Mouse (Mus musculus) MEL (cell line): ENCODE results near the gene Gm28048. TPM values are rescaled to one million over a fixed set of nuclear protein-coding genes. Genes with fewer than 3 reads are reported as not detected.

Experiments used
- DNase-seq: peaks from one replicate; pipeline ENCODE4 v3.0.0; 2011; ENCODE audit warnings: low read depth, low spot score
- H3K27ac ChIP-seq: 2 replicates; pipeline ENCODE4 v1.5.1; 2012; ENCODE audit warnings: low read depth, mild to moderate bottlenecking, control low read depth, low read length, moderate library complexity; ENCODE audit not compliant: control insufficient read depth
- H3K27me3 ChIP-seq, 2 experiments: fragments of 150-350 bp in 1 of 2; sonication (generic) in 1 of 2; 2 replicates each; pipeline ENCODE4 v1.6.1; 2012; ENCODE audit warnings: low read length in 2 of 2, mild to moderate bottlenecking in 2 of 2, improper control_type of control experiment in 1 of 2, moderate library complexity in 1 of 2; ENCODE audit not compliant: insufficient read depth in 2 of 2, control insufficient read depth in 1 of 2
- H3K36me3 ChIP-seq, 2 experiments: 2 replicates each; pipeline ENCODE4 v1.6.1; 2012 to 2014; ENCODE audit warnings: low read length in 2 of 2, improper control_type of control experiment in 1 of 2, inconsistent platforms in 1 of 2, mild to moderate bottlenecking in 1 of 2; ENCODE audit not compliant: insufficient read depth in 2 of 2, control insufficient read depth in 1 of 2
- H3K4me1 ChIP-seq, 2 experiments: fragments of 150-350 bp in 1 of 2; sonication (generic) in 1 of 2; 2 replicates each; pipeline ENCODE4 v1.6.1; 2012; ENCODE audit warnings: low read length in 2 of 2, improper control_type of control experiment in 1 of 2, mild to moderate bottlenecking in 1 of 2; ENCODE audit not compliant: insufficient read depth in 2 of 2, control insufficient read depth in 1 of 2
- H3K4me3 ChIP-seq, 2 experiments: fragments of 150-350 bp in 1 of 2; sonication (generic) in 1 of 2; 2 replicates each; pipeline ENCODE4 v1.5.1; 2012; ENCODE audit warnings: low read depth in 2 of 2, low read length in 2 of 2, mild to moderate bottlenecking in 2 of 2, moderate library complexity in 2 of 2, control low read depth in 1 of 2, improper control_type of control experiment in 1 of 2; ENCODE audit not compliant: control insufficient read depth in 1 of 2, insufficient read depth in 1 of 2
- H3K79me2 ChIP-seq: 2 replicates; pipeline ENCODE4 v1.6.1; 2012; ENCODE audit warnings: mild to moderate bottlenecking, low read length, moderate library complexity; ENCODE audit not compliant: control insufficient read depth, poor library complexity, insufficient read depth
- H3K9ac ChIP-seq: 2 replicates; pipeline ENCODE4 v1.6.1; 2012; ENCODE audit warnings: low read depth, mild to moderate bottlenecking, control low read depth, low read length, moderate library complexity; ENCODE audit not compliant: control insufficient read depth, poor library complexity, severe bottlenecking
- H3K9me3 ChIP-seq: fragments of 150-350 bp; sonication (generic); replicated peaks from 2 replicates; pipeline ENCODE4 v1.6.1; 2012; ENCODE audit warnings: mild to moderate bottlenecking, low read length, improper control_type of control experiment, moderate library complexity; ENCODE audit not compliant: insufficient read depth
- CTCF ChIP-seq, 3 experiments: IDR thresholded peaks in 2 of 3; conservative IDR thresholded peaks in 1 of 3; 2 replicates each; pipeline ENCODE4 v1.5.1; 2011 to 2012; ENCODE audit warnings: low read length in 3 of 3, low read depth in 2 of 3, mild to moderate bottlenecking in 2 of 3, improper control_type of control experiment in 1 of 3, inconsistent platforms in 1 of 3, mixed read lengths in 1 of 3, moderate library complexity in 1 of 3; ENCODE audit not compliant: control insufficient read depth in 1 of 3, insufficient read depth in 1 of 3, poor library complexity in 1 of 3, severe bottlenecking in 1 of 3
- E2F4 ChIP-seq: IDR thresholded peaks from 2 replicates; pipeline ENCODE4 v1.6.1; 2011; ENCODE audit warnings: low read depth, low read length, improper control_type of control experiment, borderline replicate concordance
- JUND ChIP-seq: IDR thresholded peaks from 2 replicates; pipeline ENCODE4 v1.6.1; 2011; ENCODE audit warnings: low read depth, mild to moderate bottlenecking, improper control_type of control experiment, low read length
- MAFK ChIP-seq: IDR thresholded peaks from 2 replicates; pipeline ENCODE4 v1.6.1; 2011; ENCODE audit warnings: low read depth, mild to moderate bottlenecking, low read length, improper control_type of control experiment, borderline replicate concordance
- MAZ ChIP-seq: IDR thresholded peaks from 2 replicates; pipeline ENCODE4 v1.6.1; 2012; ENCODE audit warnings: low read depth, mild to moderate bottlenecking, inconsistent platforms, low read length, improper control_type of control experiment
- MYB ChIP-seq: IDR thresholded peaks from 2 replicates; pipeline ENCODE4 v1.6.1; 2011; ENCODE audit warnings: mild to moderate bottlenecking, low read depth, low read length, improper control_type of control experiment
- POLR2AphosphoS5 ChIP-seq: IDR thresholded peaks from 2 replicates; pipeline ENCODE4 v1.6.1; 2012; ENCODE audit warnings: low read depth, borderline replicate concordance, mild to moderate bottlenecking, inconsistent platforms, low read length, moderate library complexity, mixed read lengths
- RCOR1 ChIP-seq: IDR thresholded peaks from 2 replicates; pipeline ENCODE4 v1.6.1; 2012; ENCODE audit warnings: low read depth, mild to moderate bottlenecking, inconsistent platforms, low read length, improper control_type of control experiment
- SIN3A ChIP-seq: IDR thresholded peaks from 2 replicates; pipeline ENCODE4 v1.6.1; 2012; ENCODE audit warnings: low read length, improper control_type of control experiment, inconsistent platforms
- SMC3 ChIP-seq: IDR thresholded peaks from 2 replicates; pipeline ENCODE4 v1.6.1; 2011; ENCODE audit warnings: low read depth, low read length, improper control_type of control experiment
- TAL1 ChIP-seq: IDR thresholded peaks from 2 replicates; pipeline ENCODE4 v1.6.1; 2012; ENCODE audit warnings: mild to moderate bottlenecking, inconsistent platforms, low read length, moderate library complexity, mixed read lengths
- TBP ChIP-seq: IDR thresholded peaks from 2 replicates; pipeline ENCODE4 v1.8.0; 2011; ENCODE audit warnings: low read depth, low read length, improper control_type of control experiment
- TCF12 ChIP-seq: IDR thresholded peaks from 2 replicates; pipeline ENCODE4 v1.6.1; 2014; ENCODE audit warnings: low read depth, mild to moderate bottlenecking, inconsistent platforms, low read length, improper control_type of control experiment, moderate library complexity
- UBTF ChIP-seq: IDR thresholded peaks from 2 replicates; pipeline ENCODE4 v1.6.1; 2012; ENCODE audit warnings: low read depth, mild to moderate bottlenecking, inconsistent platforms, low read length, improper control_type of control experiment, moderate library complexity, borderline replicate concordance; ENCODE audit not compliant: insufficient read depth
- USF1 ChIP-seq: IDR thresholded peaks from 2 replicates; pipeline ENCODE4 v1.6.1; 2014; ENCODE audit warnings: low read depth, mild to moderate bottlenecking, inconsistent platforms, low read length, improper control_type of control experiment, moderate library complexity
- ZKSCAN1 ChIP-seq: IDR thresholded peaks from 2 replicates; pipeline ENCODE4 v1.6.1; 2012; ENCODE audit warnings: low read depth, mild to moderate bottlenecking, inconsistent platforms, low read length, improper control_type of control experiment, moderate library complexity
- ZMIZ1 ChIP-seq: IDR thresholded peaks from 2 replicates; pipeline ENCODE4 v1.6.1; 2012; ENCODE audit warnings: low read depth, mild to moderate bottlenecking, inconsistent platforms, low read length, improper control_type of control experiment, moderate library complexity
- polyA plus RNA-seq, 2 experiments: library from polyadenylated mRNA; stranded (reverse) in 1 of 2; unstranded in 1 of 2; fragments of >175 nt in 1 of 2; fragments of >200 nt in 1 of 2; gene quantifications; 2 replicates each; pipeline versions ENCODE4 v1.2.1 to v1.2.4; 2012; ENCODE audit warnings: low replicate concordance in 2 of 2, low read depth in 1 of 2; ENCODE audit not compliant: insufficient read length in 2 of 2, insufficient read depth in 1 of 2, missing spikeins in 1 of 2
- total RNA-seq: library from RNA; depleted of rRNA; stranded (reverse); fragments of 300-350 nt; gene quantifications from 2 replicates; pipeline ENCODE4 v1.2.3, GENCODE M21; 2012

Gm28048 gene
- total and polyA plus RNA-seq, 3 experiments: 8.6 to 15.0 TPM; not detected in 1

GRCm38 (mm10) chr11:22830684-22831083 is 151.2 kb downstream of the Gm28048 start:
- Histone ChIP-seq H3K4me3 (no peak overlapping the region), H3K4me1 (peaks cover 0 to 2% of the 10 kb centered on the region in 2 experiments; a peak in 1 of 4 replicates), H3K9ac (no peak overlapping the region), H3K9me3 (no peaks in the 10 kb centered on the region)
- DNase-seq: no peak
- TF ChIP-seq USF1: no peak
- TF ChIP-seq E2F4: no peak
- no peak for TF ChIP-seq TCF12
- no peak for TF ChIP-seq RCOR1
- no peak for TF ChIP-seq CTCF (IDR thresholded peaks at IDR 0.05 in 2 of 3, conservative IDR thresholded peaks at IDR 0.05 in 1 of 3; ENCODE audit: control insufficient read depth in 1 of 3, insufficient read depth in 1 of 3, low read depth in 2 of 3, low read length in 3 of 3, poor library complexity in 1 of 3, severe bottlenecking in 1 of 3)
- TF ChIP-seq TBP: no peak
- no peak for TF ChIP-seq MAZ
- TF ChIP-seq TAL1: no peak
- TF ChIP-seq ZKSCAN1: no peak
- no peak for TF ChIP-seq MAFK
- no peak for TF ChIP-seq JUND
- TF ChIP-seq UBTF: no peak
- TF ChIP-seq SIN3A: no peak
- TF ChIP-seq, all 39 proteins: peak for 0
- H3K36me3 ChIP-seq: peaks cover 0 to 5% of the 10 kb centered on the region in 2 experiments; a peak in 3 of 4 replicates
- no peaks in the 10 kb centered on the region for H3K79me2 ChIP-seq
- no peak overlapping the region for H3K27ac ChIP-seq
- no peaks in the 10 kb centered on the region for H3K27me3 ChIP-seq

- TF ChIP-seq ZMIZ1: 0 out of 2 replicates have a peak, but pooled peaks have one; percentile 9
- no peak for TF ChIP-seq MYB
- Histone ChIP-seq H3K9ac (no peak overlapping the region), H3K9me3 (no peaks in the 10 kb centered on the region), H3K4me1 (no peaks in the 10 kb centered on the region), H3K79me2 (no peaks in the 10 kb centered on the region), H3K27ac (no peak overlapping the region), H3K4me3 (no peak overlapping the region), H3K27me3 (no peaks in the 10 kb centered on the region), H3K36me3 (peaks cover 0 to 4% of the 10 kb centered on the region in 2 experiments; a peak in 3 of 4 replicates)
- no peak for DNase-seq
Observed at GRCm38 (mm10) chr11:22830179-22830611, 151.7 kb downstream of the Gm28048 start.

DNA sequence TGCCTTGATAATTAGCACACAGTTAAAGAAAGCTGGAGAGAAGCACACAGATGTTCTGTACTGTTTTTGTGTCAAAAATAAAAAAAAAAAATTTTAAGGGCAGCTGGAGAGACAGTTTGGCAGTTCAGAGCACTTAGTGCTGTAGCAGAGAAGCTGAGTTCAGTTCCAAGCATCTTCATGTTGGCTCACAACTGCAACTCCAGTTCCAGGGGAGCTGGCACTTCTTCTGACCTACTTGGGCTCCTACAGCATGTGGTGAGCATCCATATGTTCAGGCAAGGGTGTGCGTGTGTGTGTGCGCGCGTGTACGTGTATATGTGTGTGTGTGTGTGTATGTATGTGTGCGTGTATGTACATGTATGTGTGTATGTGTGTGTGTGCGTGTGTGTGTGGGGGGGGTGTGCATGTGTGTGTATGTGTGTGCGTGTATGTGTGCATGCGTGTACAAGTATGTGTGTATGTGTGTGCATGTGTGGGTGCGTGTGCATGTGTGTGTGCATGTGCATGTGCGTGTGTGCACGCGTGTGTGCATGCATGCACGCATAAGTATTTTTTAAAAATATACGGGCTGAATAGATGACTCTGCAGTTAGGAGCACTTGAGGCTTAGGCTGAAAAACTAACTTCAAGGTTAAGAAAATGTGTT is 152.8 kb downstream of the Gm28048 start:
- H3K27me3 ChIP-seq: no peaks in the 10 kb centered on the region
- H3K4me1 ChIP-seq: no peaks in the 10 kb centered on the region
- H3K4me3 ChIP-seq: no peak overlapping the region
- no peak for DNase-seq
- no peak overlapping the region for H3K9ac ChIP-seq
- no peaks in the 10 kb centered on the region for H3K9me3 ChIP-seq
- no peak overlapping the region for H3K27ac ChIP-seq
- peaks cover 0 to 3% of the 10 kb centered on the region in 2 experiments; a peak in 2 of 4 replicates for H3K36me3 ChIP-seq
- H3K79me2 ChIP-seq: no peaks in the 10 kb centered on the region
- TF ChIP-seq POLR2AphosphoS5 (peak; percentile 50; the same call in 1 of the 2 replicates), SMC3 (no peak)
